Mouse (Mus musculus): ENCODE results near the gene Ankrd39.

The Ankrd39 gene

GRCm38 (mm10) chr1:36529274-36529673 is 18.0 kb downstream of the Ankrd39 start:
- DNase-seq (ENCODE audit: low read depth): no peak

GRCm38 (mm10) chr1:36528351-36528750 is 18.9 kb downstream of the Ankrd39 start:
- DNase-seq (ENCODE audit: low read depth): no peak

- no peak for DNase-seq (ENCODE audit: low read depth)
Observed at GRCm38 (mm10) chr1:36526903-36527302, 20.3 kb downstream of the Ankrd39 start.

- DNase-seq (ENCODE audit: low read depth): no peak
Observed at GRCm38 (mm10) chr1:36525774-36526173, 21.5 kb downstream of the Ankrd39 start.

- no peak for DNase-seq (ENCODE audit: low read depth)
Observed at GRCm38 (mm10) chr1:36524058-36524457, 23.2 kb downstream of the Ankrd39 start.

- no peak for DNase-seq (ENCODE audit: low read depth)
Observed at GRCm38 (mm10) chr1:36523332-36524013, 23.8 kb downstream of the Ankrd39 start.

- no peak for DNase-seq (ENCODE audit: low read depth)
Observed at GRCm38 (mm10) chr1:36522210-36522609, 25.0 kb downstream of the Ankrd39 start.

GRCm38 (mm10) chr1:36519626-36520025 is 27.6 kb downstream of the Ankrd39 start:
- DNase-seq (ENCODE audit: low read depth): no peak

GRCm38 (mm10) chr1:36518259-36518658 is 29.0 kb downstream of the Ankrd39 start:
- no peak for DNase-seq (ENCODE audit: low read depth)

- DNase-seq (ENCODE audit: low read depth): peak; percentile 38
Observed at GRCm38 (mm10) chr1:36513718-36514117, 33.5 kb downstream of the Ankrd39 start.

- DNase-seq (ENCODE audit: low read depth): no peak
Observed at GRCm38 (mm10) chr1:36513310-36513709, 33.9 kb downstream of the Ankrd39 start.

GRCm38 (mm10) chr1:36512966-36513280 is 34.3 kb downstream of the Ankrd39 start:
- DNase-seq (ENCODE audit: low read depth): no peak

GRCm38 (mm10) chr1:36512089-36512965 is 34.9 kb downstream of the Ankrd39 start:
- DNase-seq (ENCODE audit: low read depth): peak; percentile 63

- peak; percentile 99 for DNase-seq (ENCODE audit: low read depth)
Observed at GRCm38 (mm10) chr1:36511289-36512021, 35.8 kb downstream of the Ankrd39 start, which contains the start of gene Cnnm3. Gene Cnnm3, plus strand, starts transcription at chr1:36511867.

- no peak for DNase-seq (ENCODE audit: low read depth)
Observed at GRCm38 (mm10) chr1:36508238-36508637, 39.0 kb downstream of the Ankrd39 start.

- peak; percentile 86 for DNase-seq (ENCODE audit: low read depth)
Observed at GRCm38 (mm10) chr1:36501261-36501660, 46.0 kb downstream of the Ankrd39 start.

GRCm38 (mm10) chr1:36497312-36497711 is 49.9 kb downstream of the Ankrd39 start:
- no peak for DNase-seq (ENCODE audit: low read depth)

- DNase-seq (ENCODE audit: low read depth): no peak
Observed at GRCm38 (mm10) chr1:36496719-36497118, 50.5 kb downstream of the Ankrd39 start.

- DNase-seq (ENCODE audit: low read depth): no peak
Observed at GRCm38 (mm10) chr1:36493299-36493698, 53.9 kb downstream of the Ankrd39 start.

GRCm38 (mm10) chr1:36492416-36493139 is 54.7 kb downstream of the Ankrd39 start:
- no peak for DNase-seq (ENCODE audit: low read depth)

GRCm38 (mm10) chr1:36489661-36490060 is 57.6 kb downstream of the Ankrd39 start:
- DNase-seq (ENCODE audit: low read depth): no peak

All from induced T-regulatory cell, adult 2 months (primary cell).